Mouse (Mus musculus) thymus, postnatal 10 days (tissue): ENCODE results near the gene Coro7.
A peak's percentile ranks its signal among the peaks of the same experiment; 100 is the strongest.
"Not testable (repeated sequence)": the region's sequence is repeated elsewhere in the genome, so short reads cannot be mapped to it uniquely, and the experiment has no call there.

Experiments used
- DNase-seq, 2 experiments: peaks; one replicate each; pipeline ENCODE4 v3.0.0; 2021; ENCODE audit warnings: low spot score in 2 of 2

Gene Coro7

GRCm38 (mm10) chr16:4594814-4595526 lies 84.6 kb downstream of the Coro7 start:
- peak; percentile 22 to 29 for DNase-seq

- peak in 1 of 2 experiments; percentile 28 for DNase-seq
Observed at GRCm38 (mm10) chr16:4593971-4594813, 85.4 kb downstream of the Coro7 start, which contains the start of gene Glis2. Gene Glis2 (plus strand): TSS chr16:4594713.

- peak in 1 of 2 experiments; percentile 50 for DNase-seq
Observed at GRCm38 (mm10) chr16:4592909-4593875, 86.4 kb downstream of the Coro7 start.

- no peak for DNase-seq
Observed at GRCm38 (mm10) chr16:4590236-4590635, 89.3 kb downstream of the Coro7 start.

GRCm38 (mm10) chr16:4587516-4588210 lies 91.9 kb downstream of the Coro7 start:
- no peak for DNase-seq

GRCm38 (mm10) chr16:4586531-4587123 lies 93.0 kb downstream of the Coro7 start:
- DNase-seq = peak; percentile 92 to 96

GRCm38 (mm10) chr16:4585642-4586530 lies 93.7 kb downstream of the Coro7 start:
- DNase-seq = no peak

GRCm38 (mm10) chr16:4584438-4584837 lies 95.1 kb downstream of the Coro7 start:
- no peak for DNase-seq

GRCm38 (mm10) chr16:4583807-4584206 lies 95.8 kb downstream of the Coro7 start:
- DNase-seq = no peak

- DNase-seq = not testable (repeated sequence)
Observed at GRCm38 (mm10) chr16:4581179-4581578, 98.4 kb downstream of the Coro7 start.

GRCm38 (mm10) chr16:4578630-4579029 lies 100.9 kb downstream of the Coro7 start:
- no peak for DNase-seq

- DNase-seq = no peak
Observed at GRCm38 (mm10) chr16:4576873-4577272, 102.7 kb downstream of the Coro7 start.
